Mouse (Mus musculus): ENCODE data around the gene Rcn3. TPM values are rescaled to one million over a fixed set of nuclear protein-coding genes. Genes with fewer than 3 reads are reported as not detected.
A peak's percentile ranks its signal among the peaks of the same experiment; 100 is the strongest.
"Not testable (repeated sequence)": the region's sequence is repeated elsewhere in the genome, so short reads cannot be mapped to it uniquely, and the experiment has no call there.

The Rcn3 gene
- total RNA-seq, 2 experiments from 2014 or later: 13.0 to 16.7 TPM

GRCm38 (mm10) chr7:45100046-45100445 lies 8.0 kb upstream of the Rcn3 start:
- intact Hi-C loops (cut with DNase I): no loop called here
- no peak for DNase-seq

GRCm38 (mm10) chr7:45098541-45099240 lies 6.7 kb upstream of the Rcn3 start:
- DNase-seq: no peak
- intact Hi-C loops (cut with DNase I): no loop called here

- DNase-seq: no peak
- intact Hi-C loops (cut with DNase I): no loop called here
Measured at GRCm38 (mm10) chr7:45097479-45097878, 5.5 kb upstream of the Rcn3 start.

GRCm38 (mm10) chr7:45095965-45096364 lies 3.9 kb upstream of the Rcn3 start:
- DNase-seq; intact Hi-C loops (cut with DNase I): not testable (repeated sequence)

GRCm38 (mm10) chr7:45095367-45095766 lies 3.3 kb upstream of the Rcn3 start:
- intact Hi-C loops (cut with DNase I): no loop called here
- DNase-seq: no peak

- DNase-seq: no peak
- intact Hi-C loops (cut with DNase I): no loop called here
Measured at GRCm38 (mm10) chr7:45094121-45094520, 2.1 kb upstream of the Rcn3 start.

- no peak for DNase-seq
- intact Hi-C loops (cut with DNase I): no loop called here
Measured at GRCm38 (mm10) chr7:45093516-45093905, 1.5 kb upstream of the Rcn3 start.

- intact Hi-C loops (cut with DNase I): no loop called here
Measured at GRCm38 (mm10) chr7:45092828-45093515, 951 bp upstream of the Rcn3 start.

GRCm38 (mm10) chr7:45091001-45091990 lies 725 bp downstream of the Rcn3 start:
- intact Hi-C loops (cut with DNase I): no loop called here
- DNase-seq: no peak

More at GRCm38 (mm10) chr7:45092828-45093515, 951 bp upstream of the Rcn3 start:
- DNase-seq: no peak

- intact Hi-C loops (cut with DNase I): no loop called here
- DNase-seq: no peak
Measured at GRCm38 (mm10) chr7:45090251-45090977, 1.6 kb downstream of the Rcn3 start.

GRCm38 (mm10) chr7:45088597-45088996 lies 3.4 kb downstream of the Rcn3 start:
- no peak for DNase-seq
- intact Hi-C loops (cut with DNase I): no loop called here

- DNase-seq: no peak
- intact Hi-C loops (cut with DNase I): no loop called here
Measured at GRCm38 (mm10) chr7:45086084-45086483, 5.9 kb downstream of the Rcn3 start.

- intact Hi-C loops (cut with DNase I): no loop called here
- DNase-seq: no peak
Measured at GRCm38 (mm10) chr7:45083300-45083890, 8.6 kb downstream of the Rcn3 start.

- no peak for DNase-seq
- intact Hi-C loops (cut with DNase I): no loop called here
Measured at GRCm38 (mm10) chr7:45082401-45083299, 9.4 kb downstream of the Rcn3 start.

- no peak for DNase-seq
- intact Hi-C loops (cut with DNase I): no loop called here
Measured at GRCm38 (mm10) chr7:45081016-45081415, 11.0 kb downstream of the Rcn3 start.

- intact Hi-C loops (cut with DNase I): no loop called here
- DNase-seq: peak; percentile 93
Measured at GRCm38 (mm10) chr7:45079856-45080255, 12.2 kb downstream of the Rcn3 start.

GRCm38 (mm10) chr7:45078513-45078912 lies 13.5 kb downstream of the Rcn3 start:
- intact Hi-C loops (cut with DNase I): no loop called here
- peak; percentile 76 for DNase-seq

- DNase-seq: no peak
- intact Hi-C loops (cut with DNase I): no loop called here
Measured at GRCm38 (mm10) chr7:45077829-45078228, 14.2 kb downstream of the Rcn3 start.

GRCm38 (mm10) chr7:45077322-45077721 lies 14.7 kb downstream of the Rcn3 start:
- intact Hi-C loops (cut with DNase I): no loop called here
- no peak for DNase-seq
